Mouse (Mus musculus) heart, embryonic 14.5 days (tissue): Measurements from ENCODE around the gene Adam4. TPM values are rescaled to one million over a fixed set of nuclear protein-coding genes. Genes with fewer than 3 reads are reported as not detected.
"Not testable (repeated sequence)": the region's sequence is repeated elsewhere in the genome, so short reads cannot be mapped to it uniquely, and the experiment has no call there.

Experiments
- ATAC-seq: fragments of 200-750 bp; cut with Nextera tagmentation; 2 replicates; pipeline ENCODE4 v1.8.0; 2017; ENCODE audit warnings: low read depth, moderate TSS enrichment; ENCODE audit not compliant: insufficient number of reproducible peaks, insufficient read depth, low FRiP score
- H3K27ac ChIP-seq, 2 experiments: fragments of 200-500 bp in 1 of 2; fragments of 300-500 bp in 1 of 2; sonication (generic) in 1 of 2; replicated peaks in 1 of 2; 2 replicates each; pipeline ENCODE4 v1.5.1; 2012 to 2014; ENCODE audit warnings: low read depth in 2 of 2, low read length in 2 of 2, control low read depth in 1 of 2, mild to moderate bottlenecking in 1 of 2, mixed read lengths in 1 of 2; ENCODE audit not compliant: control insufficient read depth in 1 of 2, insufficient read depth in 1 of 2
- H3K27me3 ChIP-seq: fragments of 300-500 bp; sonication (generic); 2 replicates; pipeline ENCODE4 v1.6.1; 2014; ENCODE audit warnings: mild to moderate bottlenecking, low read length, control low read depth; ENCODE audit not compliant: control insufficient read depth, insufficient read depth
- H3K36me3 ChIP-seq: fragments of 300-500 bp; sonication (generic); 2 replicates; pipeline ENCODE4 v1.6.1; 2014; ENCODE audit warnings: mild to moderate bottlenecking, control low read depth, low read length, mixed read lengths; ENCODE audit not compliant: control insufficient read depth, insufficient read depth
- H3K4me1 ChIP-seq, 2 experiments: fragments of 200-500 bp in 1 of 2; fragments of 300-500 bp in 1 of 2; sonication (generic) in 1 of 2; 2 replicates each; pipeline ENCODE4 v1.6.1; 2012 to 2014; ENCODE audit warnings: low read length in 2 of 2, control low read depth in 1 of 2, mixed read lengths in 1 of 2; ENCODE audit not compliant: control insufficient read depth in 2 of 2, insufficient read depth in 2 of 2
- H3K4me2 ChIP-seq: fragments of 300-500 bp; sonication (generic); 2 replicates; pipeline ENCODE4 v1.6.1; 2014; ENCODE audit warnings: mild to moderate bottlenecking, low read length
- H3K4me3 ChIP-seq, 2 experiments: fragments of 200-500 bp in 1 of 2; fragments of 300-500 bp in 1 of 2; sonication (generic) in 1 of 2; 2 replicates each; pipeline ENCODE4 v1.5.1; 2012 to 2014; ENCODE audit warnings: low read length in 2 of 2, mild to moderate bottlenecking in 2 of 2, control low read depth in 1 of 2, low read depth in 1 of 2, moderate library complexity in 1 of 2; ENCODE audit not compliant: control insufficient read depth in 1 of 2, insufficient read depth in 1 of 2
- H3K9ac ChIP-seq: fragments of 300-500 bp; sonication (generic); 2 replicates; pipeline ENCODE4 v1.6.1; 2014; ENCODE audit warnings: mild to moderate bottlenecking, low read length
- H3K9me3 ChIP-seq: fragments of 300-500 bp; sonication (generic); 2 replicates; pipeline ENCODE4 v1.6.1; 2016; ENCODE audit warnings: low read length, control low read depth; ENCODE audit not compliant: control insufficient read depth
- WGBS: fragments of 180-500 bp; shearing (Covaris S2); extraction: QIAGEN DNeasy Blood & Tissue Kit; methylation state at CpG from one replicate; pipeline ENCODE4 v1.1.7; 2014; 5-methylcytosine and 5-hydroxymethylcytosine counted together
- polyA plus RNA-seq: library from polyadenylated mRNA; unstranded; fragments of >200 nt; fragmentation: Nextera tagmentation; extraction: Ambion mirVana; gene quantifications from 2 replicates; pipeline ENCODE4 v1.2.1, GENCODE M21; 2014

The Adam4 gene
- 0.45 and 0.55 TPM in 2 replicates for polyA plus RNA-seq

GRCm38 (mm10) chr12:81421846-81422245 lies at the start of gene Adam4:
TSS of gene Adam4 (minus strand) at chr12:81421946.
- H3K4me1 ChIP-seq: no peaks in the 10 kb centered on the region
- no peak for ATAC-seq
- no peak within 1 kb of the TSS for H3K4me3 ChIP-seq
- no peaks in the 10 kb centered on the region for H3K27me3 ChIP-seq
- no peak within 1 kb of the TSS for H3K4me2 ChIP-seq
- no peak within 1 kb of the TSS for H3K27ac ChIP-seq
- H3K9me3 ChIP-seq: 0 out of 2 replicates have a peak, but pooled peaks cover 10% of the 10 kb centered on the region
- H3K36me3 ChIP-seq: no peaks in the 10 kb centered on the region
- WGBS: 88% methylated on average over 1 of the region's 1 CpGs
- H3K9ac ChIP-seq: no peak within 1 kb of the TSS

GRCm38 (mm10) chr12:81459051-81459450 lies 37.3 kb upstream of the Adam4 start:
- H3K4me3 ChIP-seq, H3K27me3 ChIP-seq, H3K4me2 ChIP-seq, H3K9ac ChIP-seq, ATAC-seq, H3K36me3 ChIP-seq, H3K4me1 ChIP-seq, H3K27ac ChIP-seq: not testable (repeated sequence)
- WGBS: 93% methylated on average over 7 of the region's 7 CpGs
- peaks cover 15% of the 10 kb centered on the region for H3K9me3 ChIP-seq

GRCm38 (mm10) chr12:81438985-81439384 lies 17.2 kb upstream of the Adam4 start:
- H3K36me3 ChIP-seq, H3K4me3 ChIP-seq, ATAC-seq, H3K9ac ChIP-seq, H3K27ac ChIP-seq, H3K4me2 ChIP-seq, H3K27me3 ChIP-seq, H3K4me1 ChIP-seq, H3K9me3 ChIP-seq: not testable (repeated sequence)
- 97% methylated on average over 9 of the region's 9 CpGs for WGBS

GRCm38 (mm10) chr12:81434778-81435177 lies 13.0 kb upstream of the Adam4 start:
- not testable (repeated sequence) for H3K9me3 ChIP-seq, H3K4me2 ChIP-seq, H3K4me3 ChIP-seq, H3K9ac ChIP-seq, H3K27ac ChIP-seq, ATAC-seq, H3K4me1 ChIP-seq, H3K36me3 ChIP-seq, H3K27me3 ChIP-seq
- WGBS: 92% methylated on average over 2 of the region's 2 CpGs

- Histone ChIP-seq H3K36me3 (no peaks in the 10 kb centered on the region), H3K27me3 (no peaks in the 10 kb centered on the region), H3K27ac (no peak overlapping the region), H3K4me1 (no peaks in the 10 kb centered on the region), H3K9ac (no peak overlapping the region), H3K4me3 (no peak overlapping the region), H3K4me2 (no peak overlapping the region), H3K9me3 (no peaks in the 10 kb centered on the region)
- WGBS: 71% methylated on average over 3 of the region's 3 CpGs
- ATAC-seq: no peak
Measured at GRCm38 (mm10) chr12:81413211-81413610, 8.5 kb downstream of the Adam4 start.

GRCm38 (mm10) chr12:81408966-81409365 lies 12.8 kb downstream of the Adam4 start:
- no peaks in the 10 kb centered on the region for H3K27me3 ChIP-seq
- H3K9me3 ChIP-seq: no peaks in the 10 kb centered on the region
- H3K27ac ChIP-seq: no peak overlapping the region
- H3K36me3 ChIP-seq: no peaks in the 10 kb centered on the region
- no peak overlapping the region for H3K9ac ChIP-seq
- H3K4me1 ChIP-seq: no peaks in the 10 kb centered on the region
- H3K4me2 ChIP-seq: no peak overlapping the region
- ATAC-seq: no peak
- WGBS: 82% methylated on average over 3 of the region's 3 CpGs
- H3K4me3 ChIP-seq: no peak overlapping the region

- WGBS: 17% methylated on average over 1 of the region's 1 CpGs
- no peak for ATAC-seq
- Histone ChIP-seq H3K36me3 (no peaks in the 10 kb centered on the region), H3K9me3 (no peaks in the 10 kb centered on the region), H3K4me1 (no peaks in the 10 kb centered on the region), H3K4me2 (no peak overlapping the region), H3K27me3 (no peaks in the 10 kb centered on the region), H3K27ac (no peak overlapping the region), H3K4me3 (no peak overlapping the region), H3K9ac (no peak overlapping the region)
Measured at GRCm38 (mm10) chr12:81402187-81402586, 19.6 kb downstream of the Adam4 start.

- ATAC-seq, H3K27ac ChIP-seq, H3K4me2 ChIP-seq, H3K9ac ChIP-seq, H3K36me3 ChIP-seq, H3K4me3 ChIP-seq, H3K9me3 ChIP-seq, H3K27me3 ChIP-seq, H3K4me1 ChIP-seq: not testable (repeated sequence)
- 97% methylated on average over 1 of the region's 1 CpGs for WGBS
Measured at GRCm38 (mm10) chr12:81379364-81379763, 42.4 kb downstream of the Adam4 start, which contains the start of gene Gm4787. TSS of gene Gm4787 (minus strand) at chr12:81379464.
